Mouse (Mus musculus): ENCODE measurements at regions not wholly inside any gene's neighbourhood (a gene's known extent, or its start where the extent isn't known, plus 50 kb on each side); places are given as distances from the start of the nearest gene placed in this dataset.
"Not testable (repeated sequence)": the region's sequence is repeated elsewhere in the genome, so short reads cannot be mapped to it uniquely, and the experiment has no call there.

- not testable (repeated sequence) for H3K27ac ChIP-seq; H3K4me3 ChIP-seq (replicated peaks); H3K4me2 ChIP-seq (replicated peaks); H3K36me3 ChIP-seq; ATAC-seq; H3K27me3 ChIP-seq (replicated peaks); H3K9me3 ChIP-seq; H3K4me1 ChIP-seq (replicated peaks); H3K9ac ChIP-seq
- 47% methylated on average over 4 of the region's 4 CpGs for WGBS
These were observed 100.5 kb upstream of the Ccdc122 start for GRCm38 (mm10) chr14:76936051-76936450.

- no peak overlapping the region for H3K9ac ChIP-seq
- no peak overlapping the region for H3K4me3 ChIP-seq (replicated peaks)
- H3K4me1 ChIP-seq (replicated peaks), result 0 out of 2 replicates have a peak, but pooled peaks cover 3% of the 10 kb centered on the region
- H3K4me2 ChIP-seq (replicated peaks), result no peak overlapping the region
- ATAC-seq, result no peak
- no peaks in the 10 kb centered on the region for H3K36me3 ChIP-seq
- WGBS, result 74% methylated on average over 2 of the region's 2 CpGs
- H3K27me3 ChIP-seq (replicated peaks), result no peaks in the 10 kb centered on the region
- H3K27ac ChIP-seq, result no peak overlapping the region
- no peaks in the 10 kb centered on the region for H3K9me3 ChIP-seq
These were observed 101.1 kb upstream of the Ccdc122 start for GRCm38 (mm10) chr14:76935453-76935852.

- Histone ChIP-seq H3K4me2 (replicated peaks) (no peak overlapping the region), H3K36me3 (no peaks in the 10 kb centered on the region), H3K9ac (no peak overlapping the region), H3K4me3 (replicated peaks) (no peak overlapping the region), H3K4me1 (replicated peaks) (0 out of 2 replicates have a peak, but pooled peaks cover 3% of the 10 kb centered on the region), H3K9me3 (no peaks in the 10 kb centered on the region), H3K27ac (no peak overlapping the region), H3K27me3 (replicated peaks) (no peaks in the 10 kb centered on the region)
- 70% methylated on average over 6 of the region's 6 CpGs for WGBS
- no peak for ATAC-seq
These were observed 103.7 kb upstream of the Ccdc122 start for GRCm38 (mm10) chr14:76932890-76933289.

- Histone ChIP-seq H3K4me3 (replicated peaks) (no peak overlapping the region), H3K36me3 (no peaks in the 10 kb centered on the region), H3K9ac (no peak overlapping the region), H3K27ac (no peak overlapping the region; the same call in 1 of the 2 replicates), H3K27me3 (replicated peaks) (no peaks in the 10 kb centered on the region), H3K9me3 (no peaks in the 10 kb centered on the region), H3K4me2 (replicated peaks) (no peak overlapping the region), H3K4me1 (replicated peaks) (0 out of 2 replicates have a peak, but pooled peaks cover 3% of the 10 kb centered on the region)
- ATAC-seq, result no peak
- 54% methylated on average over 1 of the region's 1 CpGs for WGBS
These were observed 105.2 kb upstream of the Ccdc122 start for GRCm38 (mm10) chr14:76931398-76931797.

GRCm38 (mm10) chr14:76929562-76929961, 107.0 kb upstream of the Ccdc122 start:
- Histone ChIP-seq H3K4me1 (replicated peaks) (0 out of 2 replicates have a peak, but pooled peaks cover 3% of the 10 kb centered on the region), H3K4me2 (replicated peaks) (no peak overlapping the region), H3K9ac (no peak overlapping the region), H3K27me3 (replicated peaks) (no peaks in the 10 kb centered on the region), H3K36me3 (no peaks in the 10 kb centered on the region), H3K27ac (no peak overlapping the region), H3K9me3 (no peaks in the 10 kb centered on the region), H3K4me3 (replicated peaks) (no peak overlapping the region)
- WGBS, result 58% methylated on average over 3 of the region's 3 CpGs
- no peak for ATAC-seq

GRCm38 (mm10) chr14:76928706-76929105, 107.9 kb upstream of the Ccdc122 start:
- H3K4me2 ChIP-seq (replicated peaks), result no peak overlapping the region
- 0 out of 2 replicates have a peak, but pooled peaks cover 3% of the 10 kb centered on the region for H3K4me1 ChIP-seq (replicated peaks)
- WGBS, result 92% methylated on average over 3 of the region's 3 CpGs
- no peaks in the 10 kb centered on the region for H3K27me3 ChIP-seq (replicated peaks)
- no peak overlapping the region for H3K9ac ChIP-seq
- H3K9me3 ChIP-seq, result no peaks in the 10 kb centered on the region
- no peak overlapping the region for H3K27ac ChIP-seq
- H3K36me3 ChIP-seq, result no peaks in the 10 kb centered on the region
- no peak for ATAC-seq
- no peak overlapping the region for H3K4me3 ChIP-seq (replicated peaks)

GRCm38 (mm10) chr14:76927245-76927806, 109.2 kb upstream of the Ccdc122 start:
- Histone ChIP-seq H3K27me3 (replicated peaks) (no peaks in the 10 kb centered on the region), H3K9ac (no peak overlapping the region), H3K4me2 (replicated peaks) (no peak overlapping the region), H3K4me1 (replicated peaks) (0 out of 2 replicates have a peak, but pooled peaks cover 3% of the 10 kb centered on the region), H3K9me3 (no peaks in the 10 kb centered on the region), H3K27ac (no peak overlapping the region), H3K4me3 (replicated peaks) (no peak overlapping the region), H3K36me3 (no peaks in the 10 kb centered on the region)
- ATAC-seq, result no peak
- 76% methylated on average over 5 of the region's 5 CpGs for WGBS

- WGBS, result 91% methylated on average over 7 of the region's 7 CpGs
- Histone ChIP-seq H3K4me3 (replicated peaks) (no peak overlapping the region), H3K4me2 (replicated peaks) (no peak overlapping the region), H3K9me3 (no peaks in the 10 kb centered on the region), H3K4me1 (replicated peaks) (0 out of 2 replicates have a peak, but pooled peaks cover 3% of the 10 kb centered on the region), H3K27me3 (replicated peaks) (no peaks in the 10 kb centered on the region), H3K27ac (no peak overlapping the region), H3K9ac (no peak overlapping the region), H3K36me3 (no peaks in the 10 kb centered on the region)
- ATAC-seq, result no peak
These were observed 110.2 kb upstream of the Ccdc122 start for GRCm38 (mm10) chr14:76926416-76926815.

- no peak overlapping the region for H3K4me2 ChIP-seq (replicated peaks)
- no peak for ATAC-seq
These were observed 114.1 kb upstream of the Ccdc122 start for GRCm38 (mm10) chr14:76922399-76922939.

GRCm38 (mm10) chr14:76918091-76918490, 118.5 kb upstream of the Ccdc122 start:
- no peak overlapping the region for H3K4me2 ChIP-seq (replicated peaks)
- H3K9ac ChIP-seq, result no peak overlapping the region
- H3K9me3 ChIP-seq, result no peaks in the 10 kb centered on the region
- H3K4me3 ChIP-seq (replicated peaks), result no peak overlapping the region
- no peak for ATAC-seq
- WGBS, result 62% methylated on average over 3 of the region's 3 CpGs
- no peaks in the 10 kb centered on the region for H3K27me3 ChIP-seq (replicated peaks)
- 0 out of 2 replicates have a peak, but pooled peaks cover 1% of the 10 kb centered on the region for H3K4me1 ChIP-seq (replicated peaks)
- H3K27ac ChIP-seq, result no peak overlapping the region
- no peaks in the 10 kb centered on the region for H3K36me3 ChIP-seq

More at GRCm38 (mm10) chr14:76922399-76922939, 114.1 kb upstream of the Ccdc122 start:
- no peak overlapping the region for H3K27ac ChIP-seq
- no peaks in the 10 kb centered on the region for H3K27me3 ChIP-seq (replicated peaks)
- WGBS, result 71% methylated on average over 6 of the region's 6 CpGs
- no peak overlapping the region for H3K9ac ChIP-seq
- no peaks in the 10 kb centered on the region for H3K36me3 ChIP-seq
- no peaks in the 10 kb centered on the region for H3K9me3 ChIP-seq
- H3K4me1 ChIP-seq (replicated peaks), result no peaks in the 10 kb centered on the region
- H3K4me3 ChIP-seq (replicated peaks), result no peak overlapping the region

GRCm38 (mm10) chr14:76917139-76917929, 119.2 kb upstream of the Ccdc122 start:
- no peak overlapping the region for H3K4me2 ChIP-seq (replicated peaks)
- no peaks in the 10 kb centered on the region for H3K9me3 ChIP-seq
- H3K27me3 ChIP-seq (replicated peaks), result no peaks in the 10 kb centered on the region
- no peak overlapping the region for H3K27ac ChIP-seq
- H3K4me1 ChIP-seq (replicated peaks), result peaks cover 8% of the 10 kb centered on the region; the same call in 1 of the 2 replicates
- H3K4me3 ChIP-seq (replicated peaks), result no peak overlapping the region
- no peak overlapping the region for H3K9ac ChIP-seq
- no peak for ATAC-seq
- H3K36me3 ChIP-seq, result no peaks in the 10 kb centered on the region
- 81% methylated on average over 10 of the region's 10 CpGs for WGBS

GRCm38 (mm10) chr14:76913850-76914249, 122.7 kb upstream of the Ccdc122 start:
- Histone ChIP-seq H3K27me3 (replicated peaks) (no peaks in the 10 kb centered on the region), H3K36me3 (no peaks in the 10 kb centered on the region), H3K9ac (no peak overlapping the region), H3K27ac (no peak overlapping the region; the same call in 1 of the 2 replicates), H3K4me3 (replicated peaks) (no peak overlapping the region), H3K9me3 (no peaks in the 10 kb centered on the region), H3K4me2 (replicated peaks) (no peak overlapping the region), H3K4me1 (replicated peaks) (peaks cover 10% of the 10 kb centered on the region; the same call in 1 of the 2 replicates)
- ATAC-seq, result no peak
- 86% methylated on average over 3 of the region's 3 CpGs for WGBS

All from intestine, embryonic 15.5 days (tissue).